Mouse (Mus musculus) right cerebral cortex, postnatal 10 days (tissue): ENCODE results near the gene Sirt4.

Experiments used
- DNase-seq, 2 experiments: peaks; one replicate each; pipeline ENCODE4 v3.0.0; 2021; ENCODE audit warnings: low spot score in 2 of 2

Sirt4 gene

GRCm38 (mm10) chr5:115491771-115492322 lies 7.3 kb upstream of the Sirt4 start:
- no peak for DNase-seq

- no peak for DNase-seq
These were observed 6.6 kb upstream of the Sirt4 start for GRCm38 (mm10) chr5:115491076-115491475.

- DNase-seq, result no peak
These were observed 6.1 kb upstream of the Sirt4 start for GRCm38 (mm10) chr5:115490638-115491000.

- DNase-seq, result peak; percentile 89 to 93
These were observed 5.4 kb upstream of the Sirt4 start for GRCm38 (mm10) chr5:115489699-115490637.

GRCm38 (mm10) chr5:115488841-115489698 lies 4.5 kb upstream of the Sirt4 start:
- DNase-seq, result peak; percentile 87 to 90

- no peak for DNase-seq
These were observed 3.5 kb upstream of the Sirt4 start for GRCm38 (mm10) chr5:115487942-115488580.

- no peak for DNase-seq
These were observed 2.8 kb upstream of the Sirt4 start for GRCm38 (mm10) chr5:115487353-115487752.

- no peak for DNase-seq
These were observed 2.2 kb upstream of the Sirt4 start for GRCm38 (mm10) chr5:115486726-115487125.

GRCm38 (mm10) chr5:115485489-115486205 lies 1.1 kb upstream of the Sirt4 start:
- no peak for DNase-seq

GRCm38 (mm10) chr5:115484996-115485395 lies 471 bp upstream of the Sirt4 start:
- no peak for DNase-seq

- no peak for DNase-seq
These were observed 1.1 kb downstream of the Sirt4 start for GRCm38 (mm10) chr5:115483385-115483784.

GRCm38 (mm10) chr5:115482390-115483265 lies 1.9 kb downstream of the Sirt4 start:
- DNase-seq, result no peak

GRCm38 (mm10) chr5:115480101-115480500 lies 4.4 kb downstream of the Sirt4 start:
- DNase-seq, result no peak

GRCm38 (mm10) chr5:115479561-115479960 lies 5.0 kb downstream of the Sirt4 start:
- DNase-seq, result no peak

GRCm38 (mm10) chr5:115476107-115476727 lies 8.3 kb downstream of the Sirt4 start:
- no peak for DNase-seq

- peak; percentile 73 to 77 for DNase-seq
These were observed 9.0 kb downstream of the Sirt4 start for GRCm38 (mm10) chr5:115475337-115476106.

- no peak for DNase-seq
These were observed 10.2 kb downstream of the Sirt4 start for GRCm38 (mm10) chr5:115474174-115474828.

- no peak for DNase-seq
These were observed 11.3 kb downstream of the Sirt4 start for GRCm38 (mm10) chr5:115473191-115473590.
